Comparison of ENCODE assay signal across 32 mouse cellular contexts in the genomic region with DNA sequence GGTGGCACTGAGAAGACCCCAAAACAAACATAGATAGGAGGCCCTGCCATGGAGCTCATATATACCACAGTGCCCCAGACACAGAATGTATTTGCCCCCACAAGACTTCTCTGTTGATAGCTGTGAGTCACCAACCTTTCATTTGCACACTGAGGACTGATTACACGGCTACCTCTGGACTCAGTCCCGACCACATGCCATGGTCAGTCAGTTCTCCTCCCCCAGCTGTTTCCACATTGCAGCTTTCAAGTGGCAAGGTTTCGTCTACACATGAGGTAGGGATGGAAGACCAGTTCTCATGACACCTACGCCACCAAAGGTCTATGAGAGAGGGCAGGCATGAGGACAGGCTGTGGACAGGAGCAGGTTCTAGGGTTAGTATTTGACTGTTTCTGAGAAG. TPM values are rescaled to one million over a fixed set of nuclear protein-coding genes. Genes with fewer than 3 reads are reported as not detected.
A peak's percentile ranks its signal among the peaks of the same experiment; 100 is the strongest.
DNase-seq lines count a peak whose midpoint lies in the region; TF ChIP-seq lines count a peak whose summit lies in the region.
"Had no signal": no experiment of that assay in that cellular context is flagged by ENCODE, and none has a peak within 500 bp of the region (broad histone marks: within the 10 kb centered on the region; RNA-seq: fewer than 3 reads in every experiment).

No protein-coding gene starts in this region.

- no peaks in the 10 kb centered on the region for H3K79me3 ChIP-seq in C2C12 (ENCODE audit: low read depth)

- H3K27me3 ChIP-seq in C2C12 (ENCODE audit: control insufficient read depth, insufficient read depth, insufficient read length): peaks cover 4% of the 10 kb centered on the region

- DNase-seq in 3T3-L1 (ENCODE audit: low read depth, low spot score): peak; percentile 59
- DNase-seq in fibroblast of lung, adult 2 months (ENCODE audit: low read depth): peak; percentile 50
- DNase-seq in layer of hippocampus, adult 2 months (ENCODE audit: low spot score in 2 of 2): no peak
- DNase-seq in cerebellum, adult 11-12 months: no peak
- DNase-seq in heart, postnatal 25 days (ENCODE audit: low spot score): no peak
- DNase-seq: adrenal gland, adult 8-10 months; adrenal gland, postnatal 25 days; cerebellum, adult 18-20 months; cerebellum, adult 9-10 months; cerebellum, postnatal 14 days; forebrain, postnatal 0 days; gastrocnemius, adult 2 months; gastrocnemius, postnatal 14 days; heart, adult 11 months; heart, postnatal 36 days had no signal

- intact Hi-C loops in heart, postnatal 25 days (cut with DNase I): no loop called here

- no peak overlapping the region for H3K27ac ChIP-seq in layer of hippocampus, adult 2 months
- H3K27ac ChIP-seq: gastrocnemius, adult 2 months; hindbrain, embryonic 10.5 days; hindbrain, embryonic 13.5 days; intestine, embryonic 15.5 days had no signal

- TF ChIP-seq CTCF in C2C12 (IDR thresholded peaks at IDR 0.05; ENCODE audit: control insufficient read depth, insufficient read depth, insufficient read length): no peak
- no peak for TF ChIP-seq CTCF in layer of hippocampus, adult 2 months (conservative IDR thresholded peaks at IDR 0.05)

- H3ac ChIP-seq in C2C12 (ENCODE audit: control insufficient read depth, insufficient read length, low read depth): no peak overlapping the region

- no peaks in the 10 kb centered on the region for H3K36me3 ChIP-seq in C2C12 (ENCODE audit: control insufficient read depth, insufficient read depth)
- H3K36me3 ChIP-seq: G1E; hindbrain, embryonic 10.5 days; hindbrain, embryonic 13.5 days; intestine, embryonic 15.5 days had no signal

- no peaks in the 10 kb centered on the region for H3K79me2 ChIP-seq in C2C12 (ENCODE audit: control insufficient read depth, insufficient read depth)

- H3K4me3 ChIP-seq in C2C12 (ENCODE audit: insufficient read depth, poor library complexity, severe bottlenecking): no peak overlapping the region
- H3K4me3 ChIP-seq in layer of hippocampus, adult 2 months: no peak overlapping the region
- H3K4me3 ChIP-seq: gastrocnemius, adult 2 months; hindbrain, embryonic 10.5 days; hindbrain, embryonic 13.5 days; intestine, embryonic 15.5 days had no signal

TF ChIP-seq in C2C12, 6 proteins besides CTCF, POLR2A, EP300 and RAD21:
- TF ChIP-seq CEBPB (IDR thresholded peaks at IDR 0.05; ENCODE audit: low read depth) (no peak), MYOD1 (IDR thresholded peaks at IDR 0.05; ENCODE audit: control insufficient read depth, insufficient read length, low read depth) (peak; percentile 88)

RNA-seq across cellular contexts. Expression of a gene that starts 5.8 kb away (rescaled TPM):
- polyA plus RNA-seq in C2C12 (2012; fragmentation: generic; extraction: Trizol): not detected
- total RNA-seq in layer of hippocampus, adult 2 months (2021): 100 to 1,000 TPM; 106 to 122 TPM
- total RNA-seq in heart, postnatal 25 days (2021): under 1 TPM in 1 of 2 experiments, not detected in 1; 0.70 TPM
- total RNA-seq: adrenal gland, postnatal 25 days; gastrocnemius, adult 2 months; gastrocnemius, postnatal 14 days; gastrocnemius, postnatal 4 days had no signal
- polyA plus RNA-seq: activated CD4-positive, CD25-positive, alpha-beta regulatory T cell, adult 4 months; G1E had no signal

RNA-seq across cellular contexts. Expression of a gene that starts 16.1 kb away (rescaled TPM):
- 22.8 TPM for polyA plus RNA-seq in C2C12 (2012; fragmentation: generic; extraction: Trizol)
- total RNA-seq in layer of hippocampus, adult 2 months (2021): 1 to 10 TPM; 1.2 to 1.8 TPM
- total RNA-seq in heart, postnatal 25 days (2021): 1 to 10 TPM; 1.6 to 1.9 TPM

RNA-seq across cellular contexts. Expression of a gene that starts 16.3 kb away (rescaled TPM):
- 20.7 TPM for polyA plus RNA-seq in C2C12 (2012; fragmentation: generic; extraction: Trizol)
- 10 to 100 TPM; 54.5 to 56.9 TPM for total RNA-seq in layer of hippocampus, adult 2 months (2021)
- 1 to 10 TPM; 5.3 to 5.6 TPM for total RNA-seq in heart, postnatal 25 days (2021)

RNA-seq across cellular contexts. Expression of a gene that starts 24.7 kb away (rescaled TPM):
- not detected for polyA plus RNA-seq in C2C12 (2012; fragmentation: generic; extraction: Trizol)
- not detected for total RNA-seq in layer of hippocampus, adult 2 months (2021)
- total RNA-seq in heart, postnatal 25 days (2021): not detected
- total RNA-seq: adrenal gland, postnatal 25 days; CH12.LX; G1E; gastrocnemius, adult 2 months; gastrocnemius, postnatal 14 days; gastrocnemius, postnatal 4 days; heart, adult 8-10 months; heart, postnatal 36 days had no signal
- polyA plus RNA-seq: brain, embryonic 14.5 days; forebrain, embryonic 11.5 days; forebrain, embryonic 14.5 days; forebrain, postnatal 0 days; G1E; heart, embryonic 11.5 days; heart, embryonic 14.5 days; heart, postnatal 0 days; hindbrain, embryonic 10.5 days; hindbrain, embryonic 13.5 days; hindbrain, embryonic 16.5 days; intestine, embryonic 15.5 days had no signal

RNA-seq across cellular contexts. Expression of a gene that starts 43.0 kb away (rescaled TPM):
- 6.1 TPM for polyA plus RNA-seq in C2C12 (2012; fragmentation: generic; extraction: Trizol)
- under 1 TPM; 0.51 to 0.69 TPM for total RNA-seq in layer of hippocampus, adult 2 months (2021)
- 10 to 100 TPM; 21.2 to 28.5 TPM for total RNA-seq in heart, postnatal 25 days (2021)
- total RNA-seq: CH12.LX had no signal
- polyA plus RNA-seq: activated CD4-positive, CD25-positive, alpha-beta regulatory T cell, adult 4 months; embryonic facial prominence, embryonic 11.5 days; forebrain, embryonic 11.5 days; G1E had no signal

Comparison
In these comparisons a context has a peak if more than half of its experiments do, and no peak if none do; other contexts are left out.
1. DNase-seq: peak in 3T3-L1 (single experiment) and fibroblast of lung, adult 2 months (single experiment); none in layer of hippocampus, adult 2 months (0 of 2), cerebellum, adult 11-12 months (single experiment) and heart, postnatal 25 days (single experiment).
2. RNA of a gene that starts 5.8 kb away (total RNA-seq): 106 to 122 TPM in layer of hippocampus, adult 2 months; 0.70 TPM in heart, postnatal 25 days; every median in the first group is over 10 times any median in the second.
3. RNA of a gene that starts 16.3 kb away (total RNA-seq): 54.5 to 56.9 TPM in layer of hippocampus, adult 2 months; 5.3 to 5.6 TPM in heart, postnatal 25 days; every median in the first group is over 4 times any median in the second.